Mouse (Mus musculus): ENCODE data around the gene Txndc8. TPM values are rescaled to one million over a fixed set of nuclear protein-coding genes. Genes with fewer than 3 reads are reported as not detected.

Txndc8 gene
- not detected in 4 replicates for total RNA-seq (2023; ENCODE audit: inconsistent age)

DNA sequence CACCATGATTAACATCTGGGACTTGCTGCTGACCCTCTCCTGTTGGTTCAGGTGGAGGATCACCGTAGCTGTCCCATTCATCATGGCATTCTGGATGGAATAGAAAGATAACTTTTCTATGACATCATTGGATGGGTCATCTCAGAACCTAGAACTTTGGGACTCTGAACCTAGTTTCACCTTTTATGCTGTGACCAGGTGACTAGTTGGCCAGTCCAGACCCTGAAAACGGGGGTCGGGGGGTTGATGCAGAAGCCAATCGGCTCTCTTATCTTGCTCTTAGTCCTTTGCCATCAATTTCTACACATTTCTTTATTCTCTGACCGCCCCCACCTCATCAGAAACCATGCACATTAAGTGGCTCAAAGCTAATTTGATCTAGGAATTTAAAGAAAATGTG, at the start of gene Txndc8:
Gene Txndc8 (minus strand): TSS at position 101 of the 400 bp plus-strand sequence.

DNA sequence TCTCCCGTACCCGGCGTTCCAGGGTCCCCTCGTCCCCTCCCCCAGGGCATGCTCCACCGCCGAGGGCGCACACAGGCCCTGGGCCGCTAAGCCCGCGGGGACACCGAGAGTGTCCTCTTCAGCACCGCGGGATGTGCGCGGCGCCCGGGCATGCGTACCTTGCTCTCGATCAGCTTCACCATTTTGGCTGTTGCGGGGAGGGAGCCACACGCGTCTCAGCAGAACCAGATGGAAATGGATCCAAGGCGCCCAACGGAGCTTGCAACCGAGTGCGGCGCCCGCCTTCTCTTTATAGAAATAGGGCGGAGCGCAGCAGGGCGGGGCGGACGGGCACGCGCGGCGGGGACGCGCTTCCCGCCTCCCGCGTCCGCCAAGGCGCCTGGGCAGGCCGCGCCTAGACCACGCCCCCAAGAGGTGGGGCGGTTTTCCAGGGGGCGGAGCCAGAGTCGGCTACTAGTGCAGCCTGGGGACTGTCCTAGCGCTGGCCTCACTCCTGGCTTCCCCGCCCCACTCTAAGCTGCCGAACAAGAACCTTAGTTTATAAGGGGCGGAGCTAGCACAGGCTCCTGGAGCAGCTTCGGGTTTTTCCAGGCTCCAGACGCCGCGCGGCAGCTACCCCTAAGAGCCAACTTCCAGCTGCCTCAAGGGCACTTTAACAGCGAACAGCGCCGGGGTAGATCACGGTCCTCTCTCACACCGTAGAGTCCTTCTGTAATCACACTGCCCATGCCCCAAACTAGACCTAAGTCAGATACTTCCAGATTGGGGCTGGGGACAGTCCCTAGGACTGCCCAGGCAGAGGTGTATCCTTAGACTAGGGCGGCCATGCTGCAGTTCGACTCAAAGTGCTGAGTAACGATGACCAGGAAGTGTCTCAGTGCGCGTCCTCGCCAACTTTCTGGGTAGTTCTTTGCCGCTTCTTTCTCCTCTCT, 52.6 kb downstream of the Txndc8 start, which contains the start of gene Txn1:
Gene Txn1 (minus strand): TSS at position 383 of the 932 bp plus-strand sequence.

Other genes with a start within 250 kb of the Txndc8 start
- not detected in 4 replicates for gene D630039A03Rik, start 92.8 kb downstream of the Txndc8 start, total RNA-seq (2023; ENCODE audit: inconsistent age)
- 50.6 to 66.3 TPM (median 57.9 TPM) in 4 replicates for gene Txn1, start 52.7 kb downstream of the Txndc8 start, total RNA-seq (2023; ENCODE audit: inconsistent age)
- 0.09 TPM in 1 of 4 replicates, not detected in the others for gene Svep1, start 197.7 kb upstream of the Txndc8 start, total RNA-seq (2023; ENCODE audit: inconsistent age)

Measured in B cell, adult (primary cell).